Mouse (Mus musculus) cerebellum, adult 9-10 months (tissue): Measurements from ENCODE around the gene Rpl14.
A peak's percentile ranks its signal among the peaks of the same experiment; 100 is the strongest.

ENCODE experiments used
- DNase-seq: peaks from one replicate; pipeline ENCODE4 v3.0.0; 2022

Rpl14 gene

GRCm38 (mm10) chr9:120575748-120576661, 4.8 kb downstream of the Rpl14 start:
- no peak for DNase-seq

DNA sequence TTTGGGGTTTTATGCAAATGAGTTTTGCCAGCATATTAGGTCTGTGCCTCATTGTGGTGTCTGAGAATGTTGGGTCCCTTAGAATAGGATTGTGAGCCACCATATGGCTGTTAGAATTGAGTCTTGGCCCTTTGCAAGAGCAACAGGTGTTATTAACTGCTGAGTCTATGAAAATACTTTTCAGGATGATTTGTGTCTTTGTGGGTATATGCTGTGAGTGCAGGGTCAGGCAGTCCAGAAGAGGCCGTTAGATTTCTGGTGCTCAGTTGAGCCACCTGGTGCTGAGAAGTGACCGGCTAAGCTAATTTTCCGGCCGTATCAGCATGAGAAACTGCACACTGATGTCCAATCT, 5.4 kb downstream of the Rpl14 start:
- peak; percentile 47 for DNase-seq

- DNase-seq = peak; percentile 87
These were observed 5.9 kb downstream of the Rpl14 start for GRCm38 (mm10) chr9:120577133-120577651.

- peak; percentile 22 for DNase-seq
These were observed 6.6 kb downstream of the Rpl14 start for GRCm38 (mm10) chr9:120577706-120578405.

DNA sequence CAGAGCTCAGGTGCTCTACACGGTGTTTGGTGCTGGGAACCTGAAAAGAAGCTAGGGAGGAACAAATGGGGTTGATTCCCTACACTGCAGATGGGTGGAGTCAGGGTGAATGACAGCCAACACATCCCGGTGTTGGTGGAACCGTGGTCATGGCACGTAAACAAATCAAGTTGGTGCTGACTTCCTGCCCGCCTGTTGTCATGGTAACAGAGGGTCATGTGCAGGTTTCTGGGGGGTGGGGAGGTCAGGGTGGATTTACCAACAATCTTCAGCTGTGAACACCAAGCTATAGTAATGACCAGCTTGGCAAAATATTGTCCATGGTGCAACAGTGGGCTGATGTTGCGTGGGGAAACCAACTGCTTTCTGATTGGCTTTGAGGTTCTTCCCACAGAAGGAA, 7.5 kb downstream of the Rpl14 start:
- DNase-seq = peak; percentile 21

DNA sequence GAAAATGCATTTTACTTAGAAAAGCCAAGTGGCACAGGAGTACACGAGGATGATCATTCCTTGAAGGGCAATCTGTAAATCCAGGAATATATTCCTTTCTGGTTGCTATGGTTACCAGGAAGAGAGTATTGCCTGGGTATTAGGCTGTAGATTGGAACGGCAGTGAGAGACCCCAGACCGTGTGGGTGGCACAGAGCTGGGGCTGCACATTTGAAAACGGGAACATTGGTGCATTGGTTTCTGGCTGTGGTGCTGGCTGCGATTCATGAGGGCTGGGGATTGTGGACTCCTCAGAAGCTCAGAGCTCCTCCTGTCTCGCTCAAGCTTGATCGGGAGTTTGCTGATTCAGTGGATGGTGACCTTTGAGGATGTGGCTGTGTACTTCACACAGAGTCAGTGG, 8.6 kb downstream of the Rpl14 start:
- DNase-seq = no peak

DNA sequence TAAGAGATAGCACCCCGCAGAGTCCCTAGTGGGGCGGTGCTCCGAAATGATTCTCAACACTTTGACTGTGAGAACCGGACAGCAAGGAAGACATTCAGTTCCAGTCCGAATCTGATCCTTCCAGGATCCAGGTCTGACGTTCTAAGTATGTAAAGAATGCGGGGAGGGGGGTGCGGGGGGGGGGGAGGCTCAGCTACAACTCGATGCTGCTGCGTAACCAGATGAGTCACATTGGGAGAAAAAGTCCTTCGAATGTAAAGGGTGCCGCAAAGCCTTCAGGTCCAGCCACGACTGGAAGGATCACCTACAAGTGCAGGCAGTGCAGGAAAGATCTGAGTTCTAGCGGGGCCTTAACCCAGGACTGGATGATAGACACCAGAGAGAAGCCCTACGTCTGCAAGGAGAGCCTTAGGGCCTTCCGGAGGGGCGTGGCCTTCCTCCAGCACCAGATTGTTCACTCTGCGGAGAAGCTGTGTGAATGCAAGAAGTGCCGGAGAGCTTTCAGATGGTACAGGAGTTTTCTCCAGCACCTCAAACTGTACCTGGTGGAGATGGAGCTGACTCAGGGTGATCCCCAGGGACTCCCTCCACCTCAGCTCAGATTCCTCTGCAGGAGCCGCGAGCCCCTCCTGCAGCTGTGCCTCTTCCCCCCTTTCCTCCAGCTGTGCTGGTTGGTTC, 10.8 kb downstream of the Rpl14 start:
- DNase-seq = peak; percentile 28

- DNase-seq = peak; percentile 90
These were observed 11.5 kb downstream of the Rpl14 start for GRCm38 (mm10) chr9:120582619-120583308.

GRCm38 (mm10) chr9:120583314-120583713, 12.1 kb downstream of the Rpl14 start:
- no peak for DNase-seq

DNA sequence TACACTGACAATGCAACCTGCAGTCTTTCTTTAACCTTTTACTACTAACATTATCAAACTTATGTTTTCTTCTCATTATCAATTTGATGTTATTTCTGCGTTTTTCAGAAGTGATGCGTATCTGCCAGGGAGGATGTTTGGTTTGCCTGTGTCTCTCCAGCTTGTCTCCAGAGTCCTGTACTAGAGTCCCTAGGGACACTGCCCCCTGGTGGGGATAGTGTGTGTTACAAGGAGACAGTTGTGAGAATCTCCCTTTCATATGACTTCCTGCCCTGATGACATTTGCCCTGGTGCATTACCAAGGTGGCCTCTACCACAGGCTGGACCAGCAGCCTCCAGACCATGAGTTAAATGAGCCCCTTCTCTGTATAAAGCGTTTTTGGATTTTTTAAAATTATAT, 15.3 kb downstream of the Rpl14 start:
- DNase-seq = peak; percentile 72

GRCm38 (mm10) chr9:120591490-120591889, 20.2 kb downstream of the Rpl14 start:
- peak; percentile 69 for DNase-seq

- DNase-seq = no peak
These were observed 22.3 kb downstream of the Rpl14 start for GRCm38 (mm10) chr9:120593383-120594101.

GRCm38 (mm10) chr9:120594839-120595238, 23.6 kb downstream of the Rpl14 start:
- no peak for DNase-seq

DNA sequence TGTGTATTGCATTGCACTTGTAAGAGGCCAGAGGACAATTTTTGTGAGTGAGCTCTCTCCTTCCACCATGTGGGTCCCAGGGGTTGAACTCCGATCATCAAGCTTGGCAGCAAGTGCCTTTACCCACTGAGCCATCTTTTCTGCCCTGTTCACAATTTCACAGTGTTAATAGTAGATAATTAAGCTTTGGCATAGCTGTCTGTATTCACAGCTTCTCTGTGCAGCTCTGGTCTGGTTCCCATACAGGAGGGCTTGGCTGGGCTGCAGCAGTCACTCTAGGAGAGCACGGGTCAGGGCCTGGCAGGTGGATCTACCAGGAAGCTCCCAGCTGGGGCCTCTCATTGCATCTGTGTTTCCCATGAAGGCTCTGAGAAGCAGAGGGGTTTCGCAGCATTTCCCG, 24.1 kb downstream of the Rpl14 start:
- DNase-seq = no peak

DNA sequence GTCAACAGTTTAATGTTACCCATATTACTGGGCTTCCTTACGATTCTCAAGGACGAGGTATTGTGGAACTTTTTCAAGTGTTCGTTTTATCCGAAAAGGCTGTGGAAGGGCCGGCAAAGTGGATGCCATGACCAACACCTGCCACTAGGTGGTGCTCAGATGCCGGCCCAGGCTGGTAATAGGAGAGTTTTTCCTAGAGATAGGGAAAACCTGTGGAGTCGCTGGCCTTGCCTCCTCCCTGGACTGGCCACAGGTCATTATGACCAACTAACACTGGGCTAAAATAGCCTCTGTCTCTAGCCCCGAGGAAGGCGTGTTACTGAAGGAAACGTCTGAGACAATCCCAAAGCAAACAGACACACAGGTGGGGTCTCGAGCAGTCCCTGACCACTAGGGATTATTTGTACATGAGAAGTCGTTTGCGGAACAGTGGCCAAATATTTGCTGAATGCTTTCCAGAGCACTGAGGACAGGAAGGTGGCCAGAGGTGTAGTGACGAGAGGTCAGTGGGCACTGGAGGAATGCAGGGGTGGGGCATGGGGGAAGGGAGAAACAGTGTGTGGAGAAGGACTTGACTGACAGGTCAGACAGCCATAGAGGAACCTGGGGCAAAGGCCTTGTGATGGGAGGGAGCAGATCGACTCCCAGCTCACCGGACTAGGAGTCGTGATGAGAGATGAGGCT, 30.4 kb downstream of the Rpl14 start:
- DNase-seq = peak; percentile 80

DNA sequence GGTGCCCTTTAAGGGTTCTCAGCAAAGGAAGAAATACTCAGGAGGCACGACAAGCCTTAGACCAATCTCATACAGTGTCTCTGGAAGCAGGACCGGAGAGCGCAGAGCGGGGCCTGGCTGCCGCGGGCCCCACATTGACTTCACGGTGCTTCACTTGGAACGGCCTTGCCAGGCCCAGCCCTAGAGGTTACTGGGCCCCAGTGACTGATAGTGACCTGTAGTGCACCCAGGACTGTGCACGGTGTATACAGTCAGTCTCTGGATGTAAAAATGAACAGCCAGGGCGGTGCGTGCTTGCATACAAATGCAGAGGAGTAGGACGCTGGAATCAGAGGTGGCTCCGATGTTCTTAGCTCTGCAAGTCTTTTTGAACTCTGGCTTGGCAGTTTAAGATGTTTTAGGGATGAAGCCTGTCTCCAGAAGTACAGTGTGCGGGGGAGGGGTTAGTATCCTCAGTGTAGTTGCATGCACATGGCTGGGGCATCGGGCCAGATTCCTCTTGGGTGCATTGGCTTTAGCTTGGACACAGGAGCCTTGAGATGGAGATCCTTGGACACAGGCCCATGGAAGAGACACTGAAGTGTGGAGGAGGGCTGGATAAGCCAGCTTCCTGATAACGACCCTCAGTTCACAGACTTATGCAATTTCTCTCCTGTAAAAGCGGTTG, 31.1 kb downstream of the Rpl14 start:
- peak; percentile 55 for DNase-seq

DNA sequence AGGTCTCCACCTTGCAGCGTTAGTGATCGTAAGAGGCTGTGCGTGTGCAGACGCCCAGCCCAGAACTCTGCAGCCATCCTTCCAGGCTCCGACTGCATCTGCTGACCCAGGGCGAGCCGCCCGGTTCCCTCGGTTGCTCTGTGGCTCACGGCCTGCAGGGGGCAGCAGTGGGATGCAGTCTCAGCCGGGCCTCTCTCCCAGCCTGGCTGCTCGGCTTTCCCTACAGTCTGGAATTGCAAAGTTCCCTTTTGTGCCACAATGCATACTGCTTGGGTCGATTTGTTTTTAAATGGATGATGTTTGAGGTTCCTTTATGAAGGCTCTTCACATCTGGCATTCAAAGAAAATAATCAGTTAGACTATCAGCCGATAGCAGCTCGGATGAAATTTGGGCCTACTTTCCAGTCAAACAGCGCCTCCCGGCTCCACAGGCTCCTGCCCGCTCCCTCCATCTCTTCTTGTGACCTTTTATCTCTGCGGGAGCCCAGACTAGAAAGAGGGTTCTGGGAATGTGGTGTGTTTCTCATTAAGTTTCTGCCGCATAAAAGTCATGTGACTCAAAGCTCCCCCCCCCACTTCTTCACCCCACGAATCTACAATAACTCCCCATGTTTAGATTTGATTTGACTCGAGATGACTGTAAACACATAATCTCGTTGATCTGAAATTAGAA, 31.7 kb downstream of the Rpl14 start:
- peak; percentile 93 for DNase-seq

- DNase-seq = no peak
These were observed 32.3 kb downstream of the Rpl14 start for GRCm38 (mm10) chr9:120603512-120603908.

DNA sequence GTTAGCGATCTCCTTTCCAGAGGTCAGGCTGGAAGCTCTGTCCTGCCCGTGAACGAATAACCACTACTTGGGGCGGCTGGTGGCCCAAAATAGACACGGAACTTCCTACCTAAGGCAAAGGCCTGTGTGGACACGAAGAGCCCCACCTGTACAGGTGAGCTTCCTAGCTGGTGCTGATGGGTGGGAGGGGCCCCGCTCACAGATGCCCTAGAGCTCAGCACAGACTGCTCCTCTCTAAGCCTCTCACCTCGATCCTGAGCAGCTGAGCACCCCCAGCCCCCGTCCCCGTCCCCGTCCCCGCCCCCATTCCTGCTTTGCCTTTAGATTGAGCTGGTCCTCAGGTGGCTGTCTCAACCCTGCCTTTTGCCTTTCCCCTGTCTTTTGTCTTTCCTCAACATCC, 32.7 kb downstream of the Rpl14 start:
- DNase-seq = no peak

- no peak for DNase-seq
These were observed 39.8 kb downstream of the Rpl14 start for GRCm38 (mm10) chr9:120611055-120611454.
